Mouse (Mus musculus) forebrain, embryonic 11.5 days (tissue): ENCODE measurements around the gene Itprid1. TPM values are rescaled to one million over a fixed set of nuclear protein-coding genes. Genes with fewer than 3 reads are reported as not detected.

ENCODE experiments used
- ATAC-seq: fragments of 200-750 bp; cut with Nextera tagmentation; replicated peaks from 2 replicates; pipeline ENCODE4 v1.8.0; 2017; ENCODE audit warnings: moderate TSS enrichment; ENCODE audit not compliant: low FRiP score
- DNase-seq: peaks from one replicate; pipeline ENCODE4 v3.0.0-alpha.2; 2017; ENCODE audit warnings: low spot score
- H3K27ac ChIP-seq: fragments of 300-500 bp; sonication (generic); 2 replicates; pipeline ENCODE4 v1.5.1; 2014; ENCODE audit warnings: low read depth, low read length
- H3K27me3 ChIP-seq: fragments of 300-500 bp; sonication (generic); 2 replicates; pipeline ENCODE4 v1.6.1; 2014; ENCODE audit warnings: mild to moderate bottlenecking, low read length, mixed read lengths; ENCODE audit not compliant: control insufficient read depth, insufficient read depth
- H3K36me3 ChIP-seq: fragments of 300-500 bp; sonication (generic); 2 replicates; pipeline ENCODE4 v1.6.1; 2014; ENCODE audit warnings: mild to moderate bottlenecking, low read length, moderate library complexity, mixed read lengths; ENCODE audit not compliant: control insufficient read depth, insufficient read depth
- H3K4me1 ChIP-seq: fragments of 300-500 bp; sonication (generic); replicated peaks from 2 replicates; pipeline ENCODE4 v1.6.1; 2014; ENCODE audit warnings: low read length, mixed read lengths; ENCODE audit not compliant: control insufficient read depth, insufficient read depth
- H3K4me2 ChIP-seq: fragments of 300-500 bp; sonication (generic); 2 replicates; pipeline ENCODE4 v1.6.1; 2014; ENCODE audit warnings: low read depth, mild to moderate bottlenecking, low read length, moderate library complexity, mixed read lengths; ENCODE audit not compliant: severe bottlenecking
- H3K4me3 ChIP-seq: fragments of 300-500 bp; sonication (generic); 2 replicates; pipeline ENCODE4 v1.5.1; 2014; ENCODE audit warnings: low read depth, low read length
- H3K9ac ChIP-seq: fragments of 300-500 bp; sonication (generic); 2 replicates; pipeline ENCODE4 v1.6.1; 2014; ENCODE audit warnings: low read length
- H3K9me3 ChIP-seq: fragments of 300-500 bp; sonication (generic); 2 replicates; pipeline ENCODE4 v1.6.1; 2016; ENCODE audit warnings: low read length, mixed read lengths; ENCODE audit not compliant: control insufficient read depth
- WGBS: fragments of 180-500 bp; shearing (Covaris S2); extraction: QIAGEN DNeasy Blood & Tissue Kit; methylation state at CpG from one replicate; pipeline ENCODE4 v1.1.7; 2014; 5-methylcytosine and 5-hydroxymethylcytosine counted together
- polyA plus RNA-seq: library from polyadenylated mRNA; unstranded; fragments of >200 nt; fragmentation: Nextera tagmentation; extraction: Ambion mirVana; gene quantifications from 2 replicates; pipeline ENCODE4 v1.2.1, GENCODE M21; 2014

Gene Itprid1
- polyA plus RNA-seq, 1 experiment from 2014 or later, result 0.13 TPM

- no peaks in the 10 kb centered on the region for H3K4me1 ChIP-seq
- no peak overlapping the region for H3K4me3 ChIP-seq
- H3K27me3 ChIP-seq, result no peaks in the 10 kb centered on the region
- no peak for ATAC-seq
- 87% methylated on average over 9 of the region's 9 CpGs for WGBS
- no peaks in the 10 kb centered on the region for H3K9me3 ChIP-seq
- no peak overlapping the region for H3K27ac ChIP-seq
- DNase-seq, result no peak
- H3K36me3 ChIP-seq, result no peaks in the 10 kb centered on the region
- no peak overlapping the region for H3K4me2 ChIP-seq
- H3K9ac ChIP-seq, result no peak overlapping the region
Observed at GRCm38 (mm10) chr6:55805291-55806137, 31.2 kb upstream of the Itprid1 start.

- Histone ChIP-seq H3K27me3 (no peaks in the 10 kb centered on the region), H3K9ac (no peak overlapping the region), H3K9me3 (no peaks in the 10 kb centered on the region), H3K27ac (no peak overlapping the region), H3K4me1 (no peaks in the 10 kb centered on the region), H3K36me3 (no peaks in the 10 kb centered on the region), H3K4me3 (no peak overlapping the region), H3K4me2 (no peak overlapping the region)
- DNase-seq, result no peak
- ATAC-seq, result no peak
- WGBS, result 87% methylated on average over 2 of the region's 2 CpGs
Observed at GRCm38 (mm10) chr6:55806537-55806936, 30.2 kb upstream of the Itprid1 start.

GRCm38 (mm10) chr6:55808692-55809091, 28.0 kb upstream of the Itprid1 start:
- Histone ChIP-seq H3K27me3 (no peaks in the 10 kb centered on the region), H3K4me3 (no peak overlapping the region), H3K4me2 (no peak overlapping the region), H3K4me1 (no peaks in the 10 kb centered on the region), H3K9me3 (no peaks in the 10 kb centered on the region), H3K36me3 (no peaks in the 10 kb centered on the region), H3K9ac (no peak overlapping the region), H3K27ac (no peak overlapping the region)
- WGBS, result 79% methylated on average over 3 of the region's 3 CpGs
- DNase-seq (no peak), ATAC-seq (no peak)

- no peak overlapping the region for H3K4me2 ChIP-seq
- DNase-seq (no peak), ATAC-seq (no peak)
- no peaks in the 10 kb centered on the region for H3K4me1 ChIP-seq
- H3K36me3 ChIP-seq, result no peaks in the 10 kb centered on the region
- no peaks in the 10 kb centered on the region for H3K27me3 ChIP-seq
- no peaks in the 10 kb centered on the region for H3K9me3 ChIP-seq
- WGBS, result 89% methylated on average over 8 of the region's 8 CpGs
- no peak overlapping the region for H3K9ac ChIP-seq
- no peak overlapping the region for H3K27ac ChIP-seq
- no peak overlapping the region for H3K4me3 ChIP-seq
Observed at GRCm38 (mm10) chr6:55811153-55811552, 25.5 kb upstream of the Itprid1 start.

GRCm38 (mm10) chr6:55812353-55812752, 24.3 kb upstream of the Itprid1 start:
- 76% methylated on average over 1 of the region's 1 CpGs for WGBS
- H3K9me3 ChIP-seq, result no peaks in the 10 kb centered on the region
- H3K9ac ChIP-seq, result no peak overlapping the region
- no peaks in the 10 kb centered on the region for H3K36me3 ChIP-seq
- H3K27me3 ChIP-seq, result no peaks in the 10 kb centered on the region
- no peak overlapping the region for H3K4me3 ChIP-seq
- DNase-seq (no peak), ATAC-seq (no peak)
- H3K4me2 ChIP-seq, result no peak overlapping the region
- H3K4me1 ChIP-seq, result no peaks in the 10 kb centered on the region
- H3K27ac ChIP-seq, result no peak overlapping the region

GRCm38 (mm10) chr6:55814184-55814926, 22.3 kb upstream of the Itprid1 start:
- 82% methylated on average over 12 of the region's 12 CpGs for WGBS
- Histone ChIP-seq H3K9me3 (no peaks in the 10 kb centered on the region), H3K27ac (no peak overlapping the region), H3K4me3 (no peak overlapping the region), H3K4me1 (no peaks in the 10 kb centered on the region), H3K9ac (no peak overlapping the region), H3K36me3 (no peaks in the 10 kb centered on the region), H3K27me3 (no peaks in the 10 kb centered on the region), H3K4me2 (no peak overlapping the region)
- ATAC-seq (no peak), DNase-seq (no peak)

- DNase-seq (no peak), ATAC-seq (no peak)
- no peak overlapping the region for H3K27ac ChIP-seq
- H3K9me3 ChIP-seq, result no peaks in the 10 kb centered on the region
- no peak overlapping the region for H3K4me2 ChIP-seq
- no peaks in the 10 kb centered on the region for H3K36me3 ChIP-seq
- WGBS, result 87% methylated on average over 5 of the region's 5 CpGs
- H3K27me3 ChIP-seq, result no peaks in the 10 kb centered on the region
- H3K9ac ChIP-seq, result no peak overlapping the region
- no peak overlapping the region for H3K4me3 ChIP-seq
- H3K4me1 ChIP-seq, result no peaks in the 10 kb centered on the region
Observed at GRCm38 (mm10) chr6:55816911-55817310, 19.8 kb upstream of the Itprid1 start.

GRCm38 (mm10) chr6:55829722-55830121, 7.0 kb upstream of the Itprid1 start:
- 86% methylated on average over 6 of the region's 6 CpGs for WGBS
- Histone ChIP-seq H3K9me3 (no peaks in the 10 kb centered on the region), H3K4me3 (no peak overlapping the region), H3K4me1 (no peaks in the 10 kb centered on the region), H3K27ac (no peak overlapping the region), H3K36me3 (no peaks in the 10 kb centered on the region), H3K27me3 (no peaks in the 10 kb centered on the region), H3K4me2 (no peak overlapping the region), H3K9ac (no peak overlapping the region)
- ATAC-seq (no peak), DNase-seq (no peak)
